Mouse (Mus musculus): ENCODE measurements around the gene Mtx3. TPM values are rescaled to one million over a fixed set of nuclear protein-coding genes. Genes with fewer than 3 reads are reported as not detected.

Gene Mtx3
- polyA plus RNA-seq, 1 experiment, result 2.5 TPM

- WGBS, result 61% methylated on average over 3 of the region's 3 CpGs
- TF ChIP-seq CTCF (IDR thresholded peaks at IDR 0.05; ENCODE audit: extremely low read depth, insufficient read length, insufficient replicate concordance, low read depth, low read length) (no peak), POLR2A (IDR thresholded peaks at IDR 0.05; ENCODE audit: low read depth, low read length) (no peak)
- no peaks in the 10 kb centered on the region for H3K4me1 ChIP-seq (ENCODE audit: control insufficient read depth, insufficient read depth, insufficient read length, low read length)
- no peaks in the 10 kb centered on the region for H3K36me3 ChIP-seq (ENCODE audit: control insufficient read depth, insufficient read depth, low read length)
- H3K27me3 ChIP-seq (ENCODE audit: control insufficient read depth, insufficient read depth, low read length), result no peaks in the 10 kb centered on the region
- no peak overlapping the region for H3K27ac ChIP-seq (ENCODE audit: insufficient read depth, low read depth, low read length)
- no peak overlapping the region for H3K4me3 ChIP-seq (ENCODE audit: low read depth, low read length)
These were observed 27.2 kb upstream of the Mtx3 start for GRCm38 (mm10) chr13:92817357-92817756.

- no peak overlapping the region for H3K27ac ChIP-seq (ENCODE audit: insufficient read depth, low read depth, low read length)
- 49% methylated on average over 10 of the region's 10 CpGs for WGBS
These were observed 15.7 kb upstream of the Mtx3 start for GRCm38 (mm10) chr13:92828820-92829219.

GRCm38 (mm10) chr13:92833162-92833561, 11.4 kb upstream of the Mtx3 start:
- H3K4me3 ChIP-seq (ENCODE audit: low read depth, low read length), result no peak overlapping the region
- no peaks in the 10 kb centered on the region for H3K36me3 ChIP-seq (ENCODE audit: control insufficient read depth, insufficient read depth, low read length)
- H3K4me1 ChIP-seq (ENCODE audit: control insufficient read depth, insufficient read depth, insufficient read length, low read length), result no peaks in the 10 kb centered on the region
- 52% methylated on average over 4 of the region's 4 CpGs for WGBS
- no peak overlapping the region for H3K27ac ChIP-seq (ENCODE audit: insufficient read depth, low read depth, low read length)
- no peaks in the 10 kb centered on the region for H3K27me3 ChIP-seq (ENCODE audit: control insufficient read depth, insufficient read depth, low read length)
- TF ChIP-seq POLR2A (IDR thresholded peaks at IDR 0.05; ENCODE audit: low read depth, low read length) (no peak), CTCF (IDR thresholded peaks at IDR 0.05; ENCODE audit: extremely low read depth, insufficient read length, insufficient replicate concordance, low read depth, low read length) (no peak)

More at GRCm38 (mm10) chr13:92828820-92829219, 15.7 kb upstream of the Mtx3 start:
- no peak overlapping the region for H3K4me3 ChIP-seq (ENCODE audit: low read depth, low read length)
- H3K36me3 ChIP-seq (ENCODE audit: control insufficient read depth, insufficient read depth, low read length), result no peaks in the 10 kb centered on the region
- no peaks in the 10 kb centered on the region for H3K4me1 ChIP-seq (ENCODE audit: control insufficient read depth, insufficient read depth, insufficient read length, low read length)
- no peaks in the 10 kb centered on the region for H3K27me3 ChIP-seq (ENCODE audit: control insufficient read depth, insufficient read depth, low read length)
- TF ChIP-seq POLR2A (IDR thresholded peaks at IDR 0.05; ENCODE audit: low read depth, low read length) (no peak), CTCF (IDR thresholded peaks at IDR 0.05; ENCODE audit: extremely low read depth, insufficient read length, insufficient replicate concordance, low read depth, low read length) (no peak)

- H3K27me3 ChIP-seq (ENCODE audit: control insufficient read depth, insufficient read depth, low read length), result no peaks in the 10 kb centered on the region
- peak overlapping the region; percentile 57; the same call in 1 of the 2 replicates for H3K27ac ChIP-seq (ENCODE audit: insufficient read depth, low read depth, low read length)
- H3K4me3 ChIP-seq (ENCODE audit: low read depth, low read length), result no peak overlapping the region
- TF ChIP-seq POLR2A (IDR thresholded peaks at IDR 0.05; ENCODE audit: low read depth, low read length), result no peak
- H3K4me1 ChIP-seq (ENCODE audit: control insufficient read depth, insufficient read depth, insufficient read length, low read length), result peaks cover 2% of the 10 kb centered on the region; the same call in 1 of the 2 replicates
- 18% methylated on average over 4 of the region's 4 CpGs for WGBS
- H3K36me3 ChIP-seq (ENCODE audit: control insufficient read depth, insufficient read depth, low read length), result peaks cover 27% of the 10 kb centered on the region
These were observed 1.9 kb downstream of the Mtx3 start for GRCm38 (mm10) chr13:92846438-92846837.

GRCm38 (mm10) chr13:92847336-92847735, 2.8 kb downstream of the Mtx3 start:
- H3K27ac ChIP-seq (ENCODE audit: insufficient read depth, low read depth, low read length), result no peak overlapping the region
- no peak overlapping the region for H3K4me3 ChIP-seq (ENCODE audit: low read depth, low read length)
- no peak for TF ChIP-seq CTCF (IDR thresholded peaks at IDR 0.05; ENCODE audit: extremely low read depth, insufficient read length, insufficient replicate concordance, low read depth, low read length)
- no peak for TF ChIP-seq POLR2A (IDR thresholded peaks at IDR 0.05; ENCODE audit: low read depth, low read length)
- peaks cover 2% of the 10 kb centered on the region; the same call in 1 of the 2 replicates for H3K4me1 ChIP-seq (ENCODE audit: control insufficient read depth, insufficient read depth, insufficient read length, low read length)
- WGBS, result 80% methylated on average over 7 of the region's 7 CpGs
- H3K36me3 ChIP-seq (ENCODE audit: control insufficient read depth, insufficient read depth, low read length), result peaks cover 31% of the 10 kb centered on the region
- no peaks in the 10 kb centered on the region for H3K27me3 ChIP-seq (ENCODE audit: control insufficient read depth, insufficient read depth, low read length)

GRCm38 (mm10) chr13:92848002-92848401, 3.4 kb downstream of the Mtx3 start:
- H3K27ac ChIP-seq (ENCODE audit: insufficient read depth, low read depth, low read length), result no peak overlapping the region
- peaks cover 33% of the 10 kb centered on the region for H3K36me3 ChIP-seq (ENCODE audit: control insufficient read depth, insufficient read depth, low read length)
- WGBS, result 85% methylated on average over 5 of the region's 5 CpGs
- H3K4me3 ChIP-seq (ENCODE audit: low read depth, low read length), result no peak overlapping the region
- TF ChIP-seq CTCF (IDR thresholded peaks at IDR 0.05; ENCODE audit: extremely low read depth, insufficient read length, insufficient replicate concordance, low read depth, low read length), result no peak
- TF ChIP-seq POLR2A (IDR thresholded peaks at IDR 0.05; ENCODE audit: low read depth, low read length), result no peak
- H3K27me3 ChIP-seq (ENCODE audit: control insufficient read depth, insufficient read depth, low read length), result no peaks in the 10 kb centered on the region
- peaks cover 2% of the 10 kb centered on the region; the same call in 1 of the 2 replicates for H3K4me1 ChIP-seq (ENCODE audit: control insufficient read depth, insufficient read depth, insufficient read length, low read length)

- H3K4me3 ChIP-seq (ENCODE audit: low read depth, low read length), result no peak overlapping the region
- no peaks in the 10 kb centered on the region for H3K27me3 ChIP-seq (ENCODE audit: control insufficient read depth, insufficient read depth, low read length)
- WGBS, result 79% methylated on average over 4 of the region's 4 CpGs
- H3K36me3 ChIP-seq (ENCODE audit: control insufficient read depth, insufficient read depth, low read length), result peaks cover 20% of the 10 kb centered on the region
- no peak for TF ChIP-seq POLR2A (IDR thresholded peaks at IDR 0.05; ENCODE audit: low read depth, low read length)
- TF ChIP-seq CTCF (IDR thresholded peaks at IDR 0.05; ENCODE audit: extremely low read depth, insufficient read length, insufficient replicate concordance, low read depth, low read length), result peak; percentile 52; the same call in 1 of the 2 replicates
- no peak overlapping the region for H3K27ac ChIP-seq (ENCODE audit: insufficient read depth, low read depth, low read length)
- no peaks in the 10 kb centered on the region for H3K4me1 ChIP-seq (ENCODE audit: control insufficient read depth, insufficient read depth, insufficient read length, low read length)
These were observed 11.3 kb downstream of the Mtx3 start for GRCm38 (mm10) chr13:92855901-92856300.

All from small intestine, adult 2 months (tissue).